Mouse (Mus musculus) inflammation-experienced regulatory T-cells, adult 6 months (primary cell): Measurements from ENCODE around the gene Lpxn. TPM values are rescaled to one million over a fixed set of nuclear protein-coding genes. Genes with fewer than 3 reads are reported as not detected.
A peak's percentile ranks its signal among the peaks of the same experiment; 100 is the strongest.

Experiments used
- ATAC-seq: one replicate; pipeline ENCODE4 v1.8.0; 2017
- polyA plus RNA-seq, 3 experiments: library from polyadenylated mRNA; unstranded; fragments of 100-300 nt; shearing (Covaris generic); gene quantifications; one replicate each; pipeline ENCODE4 v1.2.1; 2017

The Lpxn gene
- polyA plus RNA-seq, 3 experiments from 2014 or later, result 257 to 302 (median 261) TPM

GRCm38 (mm10) chr19:12805730-12806129 lies 9.7 kb downstream of the Lpxn start:
- peak; percentile 5 for ATAC-seq

- peak; percentile 84 for ATAC-seq
Observed at GRCm38 (mm10) chr19:12806214-12806613, 10.2 kb downstream of the Lpxn start.

- no peak for ATAC-seq
Observed at GRCm38 (mm10) chr19:12812644-12813364, 16.8 kb downstream of the Lpxn start.

- ATAC-seq, result no peak
Observed at GRCm38 (mm10) chr19:12813883-12814282, 17.9 kb downstream of the Lpxn start.

DNA sequence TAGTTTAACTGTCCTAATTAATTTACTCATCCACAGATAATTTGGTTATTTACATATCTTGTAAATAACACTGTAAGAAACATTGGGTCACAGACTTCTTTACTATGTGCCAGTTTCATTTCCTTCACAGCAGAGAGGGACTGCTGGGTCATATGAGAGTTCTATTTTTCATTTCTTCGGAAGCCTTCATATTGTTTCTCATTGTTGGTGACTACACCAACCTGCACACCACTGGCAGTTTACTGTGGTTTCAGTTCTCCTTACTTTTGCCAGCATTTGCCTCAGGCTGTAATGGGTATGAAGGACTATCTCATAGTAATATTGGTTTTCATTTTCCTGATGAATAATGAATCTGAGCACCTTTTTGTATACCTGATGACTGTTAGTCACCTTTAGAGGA lies 22.5 kb downstream of the Lpxn start:
- no peak for ATAC-seq

GRCm38 (mm10) chr19:12820383-12820782 lies 24.4 kb downstream of the Lpxn start:
- peak; percentile 70 for ATAC-seq

DNA sequence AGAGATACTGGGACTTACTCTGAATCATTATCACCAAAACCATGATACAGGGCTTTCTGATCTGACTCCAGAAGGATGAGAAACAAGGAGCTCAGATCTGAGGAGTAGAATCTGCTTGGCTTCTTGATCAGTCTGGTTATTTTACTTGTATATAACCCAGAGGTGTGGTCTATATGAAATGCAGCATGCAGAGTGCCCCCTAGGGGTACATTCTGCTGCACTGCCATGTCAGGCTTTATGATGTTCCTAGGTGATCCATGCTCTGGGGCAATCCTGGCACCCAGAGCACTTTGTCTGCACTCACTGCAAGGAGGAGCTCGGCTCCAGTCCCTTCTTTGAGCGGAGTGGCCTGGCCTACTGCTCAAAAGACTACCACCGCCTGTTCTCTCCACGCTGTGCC lies 28.6 kb downstream of the Lpxn start:
- ATAC-seq, result no peak

DNA sequence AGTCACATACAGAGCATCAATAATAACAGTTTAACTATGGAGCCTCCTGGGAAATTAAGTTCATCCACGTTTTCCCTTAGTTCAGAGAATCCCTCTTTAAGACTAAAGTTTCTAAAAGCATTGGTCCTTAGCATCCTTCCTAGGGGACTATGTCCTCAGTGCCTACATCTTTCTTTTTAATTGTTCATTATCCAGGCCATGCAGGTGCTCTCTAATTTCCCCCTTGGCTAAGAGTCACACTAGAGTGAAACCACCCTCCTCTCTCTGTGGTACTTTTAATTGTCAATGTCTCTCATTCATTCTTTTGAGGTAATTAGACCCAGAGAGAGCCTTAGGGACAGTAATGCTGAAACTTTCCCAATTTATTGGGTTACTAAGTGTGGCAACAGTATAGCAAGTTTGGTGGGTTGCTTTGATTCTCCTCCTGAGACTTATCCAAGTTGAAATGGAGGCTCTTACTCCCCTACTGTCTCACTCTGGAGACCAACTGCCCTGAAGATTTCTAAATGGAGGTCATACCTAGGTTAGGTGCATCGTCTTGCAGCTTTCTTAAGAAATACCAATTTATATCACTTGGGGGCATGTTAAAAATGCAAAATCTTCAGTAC lies 34.9 kb downstream of the Lpxn start:
- ATAC-seq, result no peak

DNA sequence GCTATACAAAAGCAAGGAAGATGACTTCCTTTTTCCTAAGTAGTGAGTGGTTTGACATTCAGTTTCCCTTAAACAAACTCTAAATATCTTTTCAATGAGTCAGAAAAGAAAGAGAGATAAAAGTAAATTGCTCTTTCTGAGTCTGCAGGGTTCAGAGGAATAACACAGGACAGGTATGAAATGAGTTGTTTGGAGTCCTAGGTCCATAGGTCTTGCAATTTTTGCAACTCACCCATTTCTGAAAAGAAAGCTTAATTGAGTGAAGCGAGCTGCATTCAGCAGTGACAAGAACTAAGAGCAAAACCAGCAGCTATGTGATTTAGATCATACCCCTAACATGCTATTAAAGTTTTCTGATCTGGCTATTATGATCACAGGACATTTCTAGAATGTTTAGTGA lies 35.6 kb downstream of the Lpxn start:
- ATAC-seq, result no peak

- ATAC-seq, result peak; percentile 95
Observed at GRCm38 (mm10) chr19:12833625-12834024, 37.6 kb downstream of the Lpxn start.

GRCm38 (mm10) chr19:12838507-12838906 lies 42.5 kb downstream of the Lpxn start:
- ATAC-seq, result no peak

GRCm38 (mm10) chr19:12846382-12846781 lies 50.4 kb downstream of the Lpxn start, which contains the start of gene Gm5244:
TSS of gene Gm5244 (plus strand) at chr19:12846682.
- no peak for ATAC-seq

DNA sequence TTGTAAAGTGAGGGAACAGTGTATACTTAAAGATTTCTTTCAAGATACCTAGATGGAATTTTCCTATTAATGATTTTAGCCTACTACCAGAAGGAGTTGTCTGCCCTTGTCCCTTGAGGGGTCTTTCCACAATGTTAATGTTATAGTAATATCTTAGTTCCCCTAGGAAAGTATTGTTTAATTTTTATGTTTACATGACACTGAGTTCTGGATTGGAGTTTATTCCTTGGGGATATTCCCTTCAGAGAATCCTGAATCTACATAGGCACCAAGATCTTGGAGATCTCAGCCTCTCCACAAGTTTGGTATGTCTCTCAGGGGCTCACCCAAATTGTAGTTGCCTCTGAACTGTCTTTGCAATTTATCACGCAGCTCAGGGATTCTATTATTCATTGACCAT lies 61.0 kb downstream of the Lpxn start, which contains the start of gene Olfr1444:
Olfr1444 (plus strand) TSS at position 301 of the 400 bp plus-strand sequence.
- ATAC-seq, result no peak

Other genes with a start within 250 kb of the Lpxn start
- not detected for gene Gm4952, start 196.2 kb upstream of the Lpxn start, polyA plus RNA-seq
- not detected for gene Glyat, start 162.9 kb upstream of the Lpxn start, polyA plus RNA-seq
- gene Olfr1442, start 125.8 kb upstream of the Lpxn start, polyA plus RNA-seq, result not detected
- gene Olfr1443, start 118.1 kb upstream of the Lpxn start, polyA plus RNA-seq, result not detected
- not detected for gene Keg1, start 100.4 kb upstream of the Lpxn start, polyA plus RNA-seq
- gene Cntf, start 30.6 kb upstream of the Lpxn start, polyA plus RNA-seq, result 1 to 10 TPM; 2.4 to 4.2 (median 3.7) TPM
- 10 to 100 TPM; 17.7 to 22.3 (median 19.1) TPM for gene Zfp91, start 67 bp upstream of the Lpxn start, polyA plus RNA-seq
- gene Gm5244, start 50.5 kb downstream of the Lpxn start, polyA plus RNA-seq, result under 1 TPM; 0.47 to 0.91 (median 0.54) TPM
- 1 to 10 TPM in 1 of 3 experiments, under 1 TPM in 2; 0.70 to 1.3 (median 0.74) TPM for gene Olfr1444, start 61.1 kb downstream of the Lpxn start, polyA plus RNA-seq
- not detected for gene Olfr1445, start 87.7 kb downstream of the Lpxn start, polyA plus RNA-seq
- gene Olfr1446, start 97.3 kb downstream of the Lpxn start, polyA plus RNA-seq, result not detected
- gene Olfr1447, start 107.5 kb downstream of the Lpxn start, polyA plus RNA-seq, result not detected
- not detected for gene Olfr1448, start 128.2 kb downstream of the Lpxn start, polyA plus RNA-seq
- gene Olfr1449, start 134.6 kb downstream of the Lpxn start, polyA plus RNA-seq, result not detected
- gene Olfr1450, start 154.1 kb downstream of the Lpxn start, polyA plus RNA-seq, result not detected
- gene Olfr1451, start 198.8 kb downstream of the Lpxn start, polyA plus RNA-seq, result not detected
- gene Olfr1453, start 232.1 kb downstream of the Lpxn start, polyA plus RNA-seq, result not detected